Mouse (Mus musculus): ENCODE results near the gene Rpl28. TPM values are rescaled to one million over a fixed set of nuclear protein-coding genes. Genes with fewer than 3 reads are reported as not detected.

The Rpl28 gene
- total and polyA plus RNA-seq, 2 experiments from 2014 or later = 145 to 304 TPM

GRCm38 (mm10) chr7:4776131-4776530 lies 16.5 kb upstream of the Rpl28 start:
- Histone ChIP-seq H3K9ac (replicated peaks; ENCODE audit: low read length) (no peak overlapping the region), H3K4me2 (ENCODE audit: low read depth, low read length) (no peak overlapping the region), H3K9me3 (ENCODE audit: low read length) (no peaks in the 10 kb centered on the region), H3K27me3 (ENCODE audit: insufficient read depth, low read length) (peaks cover 34% of the 10 kb centered on the region), H3K4me1 (ENCODE audit: insufficient read depth, low read length) (0 out of 2 replicates have a peak, but pooled peaks cover 3% of the 10 kb centered on the region), H3K4me3 (ENCODE audit: low read length) (no peak overlapping the region), H3K27ac (no peak overlapping the region), H3K36me3 (ENCODE audit: insufficient read depth, low read length) (no peaks in the 10 kb centered on the region)
- WGBS = 55% methylated on average over 10 of the region's 10 CpGs
- DNase-seq (ENCODE audit: low spot score) (no peak), ATAC-seq (no peak)
- TF ChIP-seq CTCF (IDR thresholded peaks at IDR 0.05; ENCODE audit: low read depth) = no peak

GRCm38 (mm10) chr7:4776861-4777830 lies 15.5 kb upstream of the Rpl28 start:
- 1% methylated on average over 39 of the region's 56 CpGs for WGBS
- H3K9me3 ChIP-seq (ENCODE audit: low read length) = no peaks in the 10 kb centered on the region
- no peaks in the 10 kb centered on the region for H3K36me3 ChIP-seq (ENCODE audit: insufficient read depth, low read length)
- H3K4me2 ChIP-seq (ENCODE audit: low read depth, low read length) = peak overlapping the region; percentile 52
- ATAC-seq (peak; percentile 75), DNase-seq (ENCODE audit: low spot score) (peak; percentile 67)
- peak overlapping the region; percentile 33; the same call in 1 of the 2 replicates for H3K9ac ChIP-seq (replicated peaks; ENCODE audit: low read length)
- no peak for TF ChIP-seq CTCF (IDR thresholded peaks at IDR 0.05; ENCODE audit: low read depth)
- H3K4me1 ChIP-seq (ENCODE audit: insufficient read depth, low read length) = 0 out of 2 replicates have a peak, but pooled peaks cover 3% of the 10 kb centered on the region
- H3K27me3 ChIP-seq (ENCODE audit: insufficient read depth, low read length) = peaks cover 34% of the 10 kb centered on the region
- H3K4me3 ChIP-seq (ENCODE audit: low read length) = peak overlapping the region; percentile 33
- no peak overlapping the region for H3K27ac ChIP-seq

- DNase-seq (ENCODE audit: low spot score) (no peak), ATAC-seq (no peak)
- Histone ChIP-seq H3K4me3 (ENCODE audit: low read length) (no peak overlapping the region), H3K9me3 (ENCODE audit: low read length) (no peaks in the 10 kb centered on the region), H3K27ac (no peak overlapping the region), H3K4me1 (ENCODE audit: insufficient read depth, low read length) (0 out of 2 replicates have a peak, but pooled peaks cover 3% of the 10 kb centered on the region), H3K9ac (replicated peaks; ENCODE audit: low read length) (no peak overlapping the region), H3K36me3 (ENCODE audit: insufficient read depth, low read length) (no peaks in the 10 kb centered on the region), H3K27me3 (ENCODE audit: insufficient read depth, low read length) (peaks cover 34% of the 10 kb centered on the region), H3K4me2 (ENCODE audit: low read depth, low read length) (no peak overlapping the region)
- TF ChIP-seq CTCF (IDR thresholded peaks at IDR 0.05; ENCODE audit: low read depth) = no peak
- 5% methylated on average over 19 of the region's 20 CpGs for WGBS
Measured at GRCm38 (mm10) chr7:4777851-4778637, 14.6 kb upstream of the Rpl28 start.

- Histone ChIP-seq H3K27ac (no peak overlapping the region), H3K9ac (replicated peaks; ENCODE audit: low read length) (no peak overlapping the region), H3K4me3 (ENCODE audit: low read length) (no peak overlapping the region), H3K36me3 (ENCODE audit: insufficient read depth, low read length) (no peaks in the 10 kb centered on the region), H3K4me2 (ENCODE audit: low read depth, low read length) (no peak overlapping the region), H3K4me1 (ENCODE audit: insufficient read depth, low read length) (0 out of 2 replicates have a peak, but pooled peaks cover 3% of the 10 kb centered on the region), H3K9me3 (ENCODE audit: low read length) (no peaks in the 10 kb centered on the region), H3K27me3 (ENCODE audit: insufficient read depth, low read length) (peaks cover 34% of the 10 kb centered on the region)
- DNase-seq (ENCODE audit: low spot score) (no peak), ATAC-seq (no peak)
- WGBS = 33% methylated on average over 5 of the region's 5 CpGs
- no peak for TF ChIP-seq CTCF (IDR thresholded peaks at IDR 0.05; ENCODE audit: low read depth)
Measured at GRCm38 (mm10) chr7:4779921-4780320, 12.8 kb upstream of the Rpl28 start.

GRCm38 (mm10) chr7:4782130-4782529 lies 10.5 kb upstream of the Rpl28 start:
- no peaks in the 10 kb centered on the region for H3K36me3 ChIP-seq (ENCODE audit: insufficient read depth, low read length)
- WGBS = 57% methylated on average over 3 of the region's 3 CpGs
- H3K4me3 ChIP-seq (ENCODE audit: low read length) = no peak overlapping the region
- no peak overlapping the region for H3K9ac ChIP-seq (replicated peaks; ENCODE audit: low read length)
- DNase-seq (ENCODE audit: low spot score) (no peak), ATAC-seq (no peak)
- TF ChIP-seq CTCF (IDR thresholded peaks at IDR 0.05; ENCODE audit: low read depth) = no peak
- H3K4me1 ChIP-seq (ENCODE audit: insufficient read depth, low read length) = 0 out of 2 replicates have a peak, but pooled peaks cover 1% of the 10 kb centered on the region
- H3K27me3 ChIP-seq (ENCODE audit: insufficient read depth, low read length) = peaks cover 15% of the 10 kb centered on the region; the same call in 1 of the 2 replicates
- H3K4me2 ChIP-seq (ENCODE audit: low read depth, low read length) = no peak overlapping the region
- H3K27ac ChIP-seq = no peak overlapping the region
- no peaks in the 10 kb centered on the region for H3K9me3 ChIP-seq (ENCODE audit: low read length)

GRCm38 (mm10) chr7:4782759-4783158 lies 9.9 kb upstream of the Rpl28 start, which contains the start of the genes Il11 and Tmem190:
TSS of gene Il11 (minus strand) at chr7:4782859.
TSS of gene Tmem190 (plus strand) at chr7:4782937.
- H3K4me2 ChIP-seq (ENCODE audit: low read depth, low read length) = no peak within 1 kb of the TSS
- no peaks in the 10 kb centered on the region for H3K4me1 ChIP-seq (ENCODE audit: insufficient read depth, low read length)
- H3K27me3 ChIP-seq (ENCODE audit: insufficient read depth, low read length) = peaks cover 9% of the 10 kb centered on the region; the same call in 1 of the 2 replicates
- TF ChIP-seq CTCF (IDR thresholded peaks at IDR 0.05; ENCODE audit: low read depth) = no peak
- H3K9ac ChIP-seq (replicated peaks; ENCODE audit: low read length) = no peak within 1 kb of the TSS
- H3K36me3 ChIP-seq (ENCODE audit: insufficient read depth, low read length) = no peaks in the 10 kb centered on the region
- H3K4me3 ChIP-seq (ENCODE audit: low read length) = no peak within 1 kb of the TSS
- DNase-seq (ENCODE audit: low spot score) = no peak
- no peak within 1 kb of the TSS for H3K27ac ChIP-seq
- ATAC-seq = no peak
- no peaks in the 10 kb centered on the region for H3K9me3 ChIP-seq (ENCODE audit: low read length)
- WGBS = 81% methylated on average over 2 of the region's 2 CpGs

Measured in hindbrain, postnatal 0 days (tissue).